Mouse (Mus musculus) heart, embryonic 12.5 days (tissue): ENCODE results near the gene Frmd4a. TPM values are rescaled to one million over a fixed set of nuclear protein-coding genes. Genes with fewer than 3 reads are reported as not detected.

Experiments
- ATAC-seq: fragments of 200-750 bp; cut with Nextera tagmentation; 2 replicates; pipeline ENCODE4 v1.8.0; 2017; ENCODE audit warnings: moderate TSS enrichment, moderate library complexity; ENCODE audit not compliant: insufficient number of reproducible peaks, low FRiP score
- H3K27ac ChIP-seq: fragments of 300-500 bp; sonication (generic); 2 replicates; pipeline ENCODE4 v1.5.1; 2016; ENCODE audit warnings: mild to moderate bottlenecking, moderate library complexity; ENCODE audit not compliant: poor library complexity, severe bottlenecking
- H3K27me3 ChIP-seq: fragments of 300-500 bp; sonication (generic); replicated peaks from 2 replicates; pipeline ENCODE4 v1.6.1; 2016; ENCODE audit warnings: mild to moderate bottlenecking, moderate library complexity
- H3K36me3 ChIP-seq: fragments of 300-500 bp; sonication (generic); 2 replicates; pipeline ENCODE4 v1.6.1; 2016; ENCODE audit warnings: mild to moderate bottlenecking, moderate library complexity
- H3K4me1 ChIP-seq: fragments of 300-500 bp; sonication (generic); replicated peaks from 2 replicates; pipeline ENCODE4 v1.6.1; 2016; ENCODE audit warnings: mild to moderate bottlenecking
- H3K4me2 ChIP-seq: fragments of 300-500 bp; sonication (generic); 2 replicates; pipeline ENCODE4 v1.6.1; 2016; ENCODE audit warnings: mild to moderate bottlenecking, moderate library complexity
- H3K4me3 ChIP-seq: fragments of 300-500 bp; sonication (generic); 2 replicates; pipeline ENCODE4 v1.5.1; 2016; ENCODE audit warnings: mild to moderate bottlenecking
- H3K9ac ChIP-seq: fragments of 300-500 bp; sonication (generic); 2 replicates; pipeline ENCODE4 v1.6.1; 2016; ENCODE audit warnings: mild to moderate bottlenecking, moderate library complexity
- H3K9me3 ChIP-seq: fragments of 300-500 bp; sonication (generic); replicated peaks from 2 replicates; pipeline ENCODE4 v1.6.1; 2016; ENCODE audit warnings: mild to moderate bottlenecking, moderate library complexity
- WGBS: fragments of 180-500 bp; shearing (Covaris S2); methylation state at CpG from one replicate; pipeline ENCODE4 v1.1.7; 2016; 5-methylcytosine and 5-hydroxymethylcytosine counted together
- polyA plus RNA-seq: library from polyadenylated mRNA; unstranded; fragments of >200 nt; fragmentation: Nextera tagmentation; extraction: Ambion mirVana; gene quantifications from 2 replicates; pipeline ENCODE4 v1.2.1, GENCODE M21; 2016

Gene Frmd4a
- polyA plus RNA-seq, 1 experiment from 2014 or later: 23.2 TPM

GRCm38 (mm10) chr2:4361981-4362834 is 344.7 kb downstream of the Frmd4a start:
- no peak overlapping the region for H3K4me3 ChIP-seq
- no peak overlapping the region for H3K4me2 ChIP-seq
- H3K9me3 ChIP-seq: no peaks in the 10 kb centered on the region
- no peaks in the 10 kb centered on the region for H3K4me1 ChIP-seq
- no peaks in the 10 kb centered on the region for H3K27me3 ChIP-seq
- peaks cover 7% of the 10 kb centered on the region for H3K36me3 ChIP-seq
- 75% methylated on average over 9 of the region's 9 CpGs for WGBS
- no peak for ATAC-seq
- no peak overlapping the region for H3K27ac ChIP-seq
- H3K9ac ChIP-seq: no peak overlapping the region

GRCm38 (mm10) chr2:4364908-4365307 is 347.4 kb downstream of the Frmd4a start:
- no peak overlapping the region for H3K4me3 ChIP-seq
- no peak overlapping the region for H3K9ac ChIP-seq
- H3K9me3 ChIP-seq: no peaks in the 10 kb centered on the region
- H3K36me3 ChIP-seq: peaks cover 7% of the 10 kb centered on the region
- H3K27ac ChIP-seq: no peak overlapping the region
- no peaks in the 10 kb centered on the region for H3K27me3 ChIP-seq
- no peak overlapping the region for H3K4me2 ChIP-seq
- ATAC-seq: no peak
- peaks cover 5% of the 10 kb centered on the region; the same call in 1 of the 2 replicates for H3K4me1 ChIP-seq
- WGBS: 84% methylated on average over 4 of the region's 4 CpGs

GRCm38 (mm10) chr2:4368544-4368943 is 351.0 kb downstream of the Frmd4a start:
- H3K4me3 ChIP-seq: no peak overlapping the region
- H3K27ac ChIP-seq: no peak overlapping the region
- ATAC-seq: no peak
- H3K9ac ChIP-seq: no peak overlapping the region
- H3K9me3 ChIP-seq: no peaks in the 10 kb centered on the region
- peaks cover 5% of the 10 kb centered on the region; the same call in 1 of the 2 replicates for H3K4me1 ChIP-seq
- peaks cover 7% of the 10 kb centered on the region for H3K36me3 ChIP-seq
- H3K4me2 ChIP-seq: no peak overlapping the region
- no peaks in the 10 kb centered on the region for H3K27me3 ChIP-seq
- 38% methylated on average over 6 of the region's 6 CpGs for WGBS

GRCm38 (mm10) chr2:4370499-4370898 is 353.0 kb downstream of the Frmd4a start:
- H3K27ac ChIP-seq: no peak overlapping the region
- H3K9ac ChIP-seq: no peak overlapping the region
- no peaks in the 10 kb centered on the region for H3K27me3 ChIP-seq
- peaks cover 5% of the 10 kb centered on the region; the same call in 1 of the 2 replicates for H3K4me1 ChIP-seq
- H3K36me3 ChIP-seq: no peaks in the 10 kb centered on the region
- no peaks in the 10 kb centered on the region for H3K9me3 ChIP-seq
- no peak overlapping the region for H3K4me3 ChIP-seq
- no peak overlapping the region for H3K4me2 ChIP-seq
- 80% methylated on average over 7 of the region's 7 CpGs for WGBS
- ATAC-seq: no peak

GRCm38 (mm10) chr2:4371341-4371740 is 353.8 kb downstream of the Frmd4a start:
- Histone ChIP-seq H3K9me3 (0 out of 2 replicates have a peak, but pooled peaks cover under 1% of the 10 kb centered on the region), H3K4me3 (no peak overlapping the region), H3K9ac (no peak overlapping the region), H3K27ac (no peak overlapping the region), H3K4me1 (peaks cover 5% of the 10 kb centered on the region; the same call in 1 of the 2 replicates), H3K4me2 (no peak overlapping the region), H3K36me3 (no peaks in the 10 kb centered on the region), H3K27me3 (no peaks in the 10 kb centered on the region)
- ATAC-seq: no peak
- WGBS: 90% methylated on average over 1 of the region's 1 CpGs

GRCm38 (mm10) chr2:4378844-4379243 is 361.3 kb downstream of the Frmd4a start:
- H3K4me2 ChIP-seq: no peak overlapping the region
- H3K4me1 ChIP-seq: no peaks in the 10 kb centered on the region
- H3K9ac ChIP-seq: no peak overlapping the region
- no peak for ATAC-seq
- H3K36me3 ChIP-seq: no peaks in the 10 kb centered on the region
- WGBS: 77% methylated on average over 3 of the region's 3 CpGs
- 0 out of 2 replicates have a peak, but pooled peaks cover 4% of the 10 kb centered on the region for H3K9me3 ChIP-seq
- no peak overlapping the region for H3K27ac ChIP-seq
- H3K4me3 ChIP-seq: no peak overlapping the region
- no peaks in the 10 kb centered on the region for H3K27me3 ChIP-seq

- Histone ChIP-seq H3K9ac (no peak overlapping the region), H3K27ac (no peak overlapping the region), H3K4me3 (no peak overlapping the region), H3K4me1 (no peaks in the 10 kb centered on the region), H3K36me3 (no peaks in the 10 kb centered on the region), H3K27me3 (no peaks in the 10 kb centered on the region), H3K4me2 (no peak overlapping the region), H3K9me3 (0 out of 2 replicates have a peak, but pooled peaks cover 4% of the 10 kb centered on the region)
- 83% methylated on average over 6 of the region's 6 CpGs for WGBS
- ATAC-seq: no peak
Measured at GRCm38 (mm10) chr2:4380435-4380834, 362.9 kb downstream of the Frmd4a start.

GRCm38 (mm10) chr2:4380926-4381325 is 363.4 kb downstream of the Frmd4a start:
- no peak overlapping the region for H3K4me3 ChIP-seq
- no peaks in the 10 kb centered on the region for H3K4me1 ChIP-seq
- 78% methylated on average over 5 of the region's 5 CpGs for WGBS
- H3K9me3 ChIP-seq: 0 out of 2 replicates have a peak, but pooled peaks cover 4% of the 10 kb centered on the region
- H3K9ac ChIP-seq: no peak overlapping the region
- H3K36me3 ChIP-seq: no peaks in the 10 kb centered on the region
- no peaks in the 10 kb centered on the region for H3K27me3 ChIP-seq
- H3K4me2 ChIP-seq: no peak overlapping the region
- no peak for ATAC-seq
- no peak overlapping the region for H3K27ac ChIP-seq

- no peak overlapping the region for H3K4me3 ChIP-seq
- H3K9ac ChIP-seq: no peak overlapping the region
- no peak overlapping the region for H3K4me2 ChIP-seq
- ATAC-seq: no peak
- peaks cover 29% of the 10 kb centered on the region for H3K4me1 ChIP-seq
- WGBS: 42% methylated on average over 6 of the region's 6 CpGs
- no peaks in the 10 kb centered on the region for H3K27me3 ChIP-seq
- H3K36me3 ChIP-seq: no peaks in the 10 kb centered on the region
- no peaks in the 10 kb centered on the region for H3K9me3 ChIP-seq
- H3K27ac ChIP-seq: no peak overlapping the region
Measured at GRCm38 (mm10) chr2:4386468-4386867, 369.0 kb downstream of the Frmd4a start.

GRCm38 (mm10) chr2:4389330-4389729 is 371.8 kb downstream of the Frmd4a start:
- no peak overlapping the region for H3K27ac ChIP-seq
- H3K4me1 ChIP-seq: peaks cover 33% of the 10 kb centered on the region
- peaks cover 4% of the 10 kb centered on the region; the same call in 1 of the 2 replicates for H3K9me3 ChIP-seq
- H3K27me3 ChIP-seq: no peaks in the 10 kb centered on the region
- WGBS: 36% methylated on average over 6 of the region's 6 CpGs
- peak overlapping the region; percentile 8; the same call in 1 of the 2 replicates for H3K9ac ChIP-seq
- ATAC-seq: no peak
- H3K4me3 ChIP-seq: peak overlapping the region; percentile 33
- H3K36me3 ChIP-seq: no peaks in the 10 kb centered on the region
- H3K4me2 ChIP-seq: peak overlapping the region; percentile 64

- WGBS: 65% methylated on average over 4 of the region's 4 CpGs
- Histone ChIP-seq H3K4me2 (no peak overlapping the region), H3K9ac (no peak overlapping the region), H3K27me3 (no peaks in the 10 kb centered on the region), H3K9me3 (peaks cover 4% of the 10 kb centered on the region; the same call in 1 of the 2 replicates), H3K4me1 (peaks cover 33% of the 10 kb centered on the region), H3K36me3 (no peaks in the 10 kb centered on the region), H3K27ac (peak overlapping the region; percentile 7; the same call in 1 of the 2 replicates), H3K4me3 (no peak overlapping the region)
- ATAC-seq: no peak
Measured at GRCm38 (mm10) chr2:4391091-4391490, 373.6 kb downstream of the Frmd4a start.
